Mouse (Mus musculus) cerebellum, postnatal 14 days (tissue): ENCODE measurements around the gene 1700014D04Rik.
A peak's percentile ranks its signal among the peaks of the same experiment; 100 is the strongest.
"Not testable (repeated sequence)": the region's sequence is repeated elsewhere in the genome, so short reads cannot be mapped to it uniquely, and the experiment has no call there.

ENCODE experiments used
- DNase-seq, 2 experiments: peaks; one replicate each; pipeline ENCODE4 v3.0.0; 2021; ENCODE audit warnings: mixed read lengths in 2 of 2

1700014D04Rik gene

GRCm38 (mm10) chr13:59734347-59734746, 12.2 kb downstream of the 1700014D04Rik start:
- not testable (repeated sequence) for DNase-seq

GRCm38 (mm10) chr13:59733936-59734335, 12.6 kb downstream of the 1700014D04Rik start:
- no peak for DNase-seq

DNA sequence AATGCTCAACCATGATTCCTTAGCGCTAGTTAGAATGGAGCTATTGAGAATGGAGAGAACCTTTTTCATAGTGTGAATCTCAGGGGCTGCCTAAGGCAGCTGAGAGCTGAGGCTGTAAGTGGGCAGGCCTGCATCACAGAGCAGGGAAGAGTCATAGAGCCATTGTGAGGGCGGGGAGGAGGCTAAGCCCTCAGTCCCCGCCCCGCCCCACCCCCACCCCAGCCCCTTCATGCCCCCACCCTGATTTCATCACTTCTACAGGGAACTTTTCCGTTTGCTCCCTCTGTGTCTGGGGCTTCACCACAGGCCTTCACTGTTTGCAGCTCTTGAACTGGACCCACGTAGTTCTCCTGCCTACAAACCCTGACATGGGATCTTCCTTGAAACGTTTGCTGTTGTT, 14.9 kb downstream of the 1700014D04Rik start, which contains the start of gene Spata31d1d:
TSS of gene Spata31d1d (minus strand) at position 101 of the 400 bp plus-strand sequence.
- no peak for DNase-seq

DNA sequence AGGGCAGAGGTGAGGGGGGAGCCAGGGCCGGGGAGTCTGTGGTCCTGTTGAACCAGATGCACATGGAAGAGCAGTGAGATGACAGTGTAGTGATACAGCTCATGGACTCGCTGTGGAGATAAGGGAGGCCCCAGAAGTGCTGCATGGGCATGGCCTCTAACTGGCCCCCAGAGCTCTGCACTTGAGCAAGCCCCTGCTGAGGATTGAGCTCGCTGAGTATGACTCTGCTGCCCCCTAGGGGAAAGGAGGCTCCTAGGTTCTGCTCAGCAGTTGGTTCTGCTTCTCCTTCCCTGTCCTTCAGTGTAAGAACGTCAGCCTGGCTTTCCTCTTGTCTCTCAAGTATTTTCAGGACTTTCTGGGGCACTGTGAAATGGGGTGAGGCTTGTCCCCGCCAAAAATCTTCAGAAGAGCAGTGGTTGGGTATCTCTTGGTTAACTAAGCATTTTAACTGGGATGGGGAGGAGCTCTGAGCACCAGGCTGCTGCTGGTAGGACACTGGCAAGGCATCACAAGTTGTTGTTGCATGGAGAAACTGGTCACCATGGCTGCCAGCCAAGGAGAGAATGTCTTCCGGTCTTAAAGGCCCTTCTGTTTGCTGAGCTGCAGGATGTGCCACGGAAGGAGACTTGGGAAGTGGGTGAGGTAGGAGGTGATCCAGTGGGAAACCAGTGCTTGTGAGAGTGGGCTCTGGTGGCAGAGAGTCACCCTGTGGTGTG, 18.0 kb downstream of the 1700014D04Rik start:
- peak; percentile 91 to 93 for DNase-seq

- no peak for DNase-seq
Measured at GRCm38 (mm10) chr13:59726139-59726867, 20.2 kb downstream of the 1700014D04Rik start.

- not testable (repeated sequence) for DNase-seq
Measured at GRCm38 (mm10) chr13:59722089-59722488, 24.5 kb downstream of the 1700014D04Rik start.

DNA sequence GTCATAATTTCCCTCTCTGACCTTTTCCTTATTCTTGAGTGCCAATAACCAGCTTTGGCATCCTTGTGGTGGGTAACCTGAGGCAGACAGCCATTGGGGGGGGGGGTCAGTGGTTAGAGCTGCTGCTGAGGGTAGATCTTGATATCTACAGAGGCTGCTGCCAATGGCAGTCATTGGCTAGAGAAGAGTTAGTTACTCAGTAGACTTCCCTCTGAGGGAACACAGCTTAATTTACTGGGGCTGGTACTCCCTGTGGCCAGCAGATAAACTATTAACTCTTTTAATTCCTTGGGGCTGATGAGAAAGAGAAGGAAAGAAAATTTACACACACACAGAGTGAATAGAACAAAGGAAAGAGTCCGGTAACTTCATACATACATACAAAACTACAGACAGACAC, 27.1 kb downstream of the 1700014D04Rik start:
- no peak for DNase-seq

- DNase-seq: not testable (repeated sequence)
Measured at GRCm38 (mm10) chr13:59718857-59719440, 27.6 kb downstream of the 1700014D04Rik start.

DNA sequence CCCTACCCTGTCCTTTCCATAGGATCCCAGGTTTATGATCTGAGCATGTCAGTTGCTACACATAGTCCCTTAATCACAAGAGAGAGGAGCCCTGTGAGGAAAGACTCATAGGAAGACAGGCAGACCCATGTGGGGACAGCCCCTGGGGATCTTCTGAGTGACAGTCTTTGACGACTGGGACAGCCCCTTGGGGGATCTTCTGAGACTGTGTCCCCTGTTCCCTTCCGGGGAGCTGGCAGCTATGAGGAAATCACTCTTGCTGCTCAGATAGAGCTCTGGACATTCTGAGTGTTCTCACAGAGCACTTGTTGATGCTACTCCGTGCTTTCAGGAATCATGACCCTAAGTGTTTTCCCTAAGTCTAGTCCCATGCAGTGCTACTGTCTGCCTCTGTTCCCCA, 32.8 kb downstream of the 1700014D04Rik start:
- DNase-seq: no peak

DNA sequence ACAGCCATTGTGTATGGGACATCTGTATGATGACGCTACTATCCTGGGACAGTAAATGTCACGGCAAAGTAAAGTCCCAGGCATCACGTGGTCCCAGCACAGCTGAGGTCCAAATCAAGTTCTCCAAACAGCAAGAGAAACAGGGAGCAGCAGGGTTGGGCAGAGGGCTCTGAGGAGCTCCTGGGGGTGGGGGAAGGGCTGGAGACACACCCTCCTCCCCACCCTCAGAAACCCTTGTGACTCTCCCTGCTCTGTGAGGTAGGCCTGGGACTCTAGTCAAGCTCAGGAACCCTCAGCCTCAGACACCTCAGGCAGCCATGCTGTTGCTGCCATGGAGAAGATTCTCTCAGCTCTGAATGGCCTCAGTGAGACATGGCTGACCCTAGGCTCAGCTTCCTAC, 34.6 kb downstream of the 1700014D04Rik start, which contains the start of gene Spata31d1b:
TSS of gene Spata31d1b (plus strand) at position 301 of the 400 bp plus-strand sequence.
- not testable (repeated sequence) for DNase-seq

DNA sequence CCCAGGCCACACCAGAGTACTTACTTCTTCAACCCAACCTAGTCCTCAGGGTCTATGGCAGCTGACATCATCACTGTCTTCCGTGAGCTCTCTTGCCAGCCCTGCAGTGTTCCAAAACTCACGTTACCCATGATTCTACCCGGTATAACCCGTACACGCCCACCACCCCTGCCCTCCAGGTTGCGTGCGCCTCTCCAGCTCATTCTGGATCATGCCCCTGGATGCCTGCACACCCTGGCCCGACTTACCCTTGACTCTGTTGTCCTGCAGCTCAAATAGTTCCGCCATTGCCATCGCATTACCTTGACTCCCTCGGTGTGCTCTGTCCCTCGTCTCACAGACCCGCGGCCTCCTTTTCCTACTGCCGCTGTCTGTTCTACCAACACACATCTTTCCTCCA, 36.3 kb downstream of the 1700014D04Rik start, which contains the start of gene Spata31d1a:
TSS of gene Spata31d1a (minus strand) at position 101 of the 400 bp plus-strand sequence.
- no peak for DNase-seq

- DNase-seq: no peak
Measured at GRCm38 (mm10) chr13:59704562-59704961, 42.0 kb downstream of the 1700014D04Rik start.

GRCm38 (mm10) chr13:59703514-59703913, 43.0 kb downstream of the 1700014D04Rik start:
- no peak for DNase-seq

- DNase-seq: not testable (repeated sequence)
Measured at GRCm38 (mm10) chr13:59700137-59700536, 46.4 kb downstream of the 1700014D04Rik start.

GRCm38 (mm10) chr13:59699131-59699530, 47.4 kb downstream of the 1700014D04Rik start:
- no peak for DNase-seq

GRCm38 (mm10) chr13:59695781-59696180, 50.8 kb downstream of the 1700014D04Rik start:
- DNase-seq: no peak

GRCm38 (mm10) chr13:59694008-59694407, 52.5 kb downstream of the 1700014D04Rik start, which contains the start of gene 4921517D22Rik:
4921517D22Rik (minus strand) TSS chr13:59694108.
- DNase-seq: no peak

GRCm38 (mm10) chr13:59691478-59691877, 55.1 kb downstream of the 1700014D04Rik start:
- DNase-seq: no peak
